Mouse (Mus musculus) gastrocnemius, postnatal 36 days (tissue): ENCODE results near the gene Steap3. TPM values are rescaled to one million over a fixed set of nuclear protein-coding genes. Genes with fewer than 3 reads are reported as not detected.

Experiments
- DNase-seq, 2 experiments: peaks; one replicate each; pipeline ENCODE4 v3.0.0; 2022
- intact Hi-C: fragments of 180-260 bp; cut with DNase I; formaldehyde crosslinking; loops from one replicate; pipeline ENCODE4 v1.15.1; 2025
- total RNA-seq, 2 experiments: library from RNA; stranded (reverse); gene quantifications; 2 replicates each; pipeline ENCODE4 v1.2.3; 2021

Gene Steap3
- total RNA-seq, 2 experiments from 2014 or later, result 17.8 to 19.2 TPM

DNA sequence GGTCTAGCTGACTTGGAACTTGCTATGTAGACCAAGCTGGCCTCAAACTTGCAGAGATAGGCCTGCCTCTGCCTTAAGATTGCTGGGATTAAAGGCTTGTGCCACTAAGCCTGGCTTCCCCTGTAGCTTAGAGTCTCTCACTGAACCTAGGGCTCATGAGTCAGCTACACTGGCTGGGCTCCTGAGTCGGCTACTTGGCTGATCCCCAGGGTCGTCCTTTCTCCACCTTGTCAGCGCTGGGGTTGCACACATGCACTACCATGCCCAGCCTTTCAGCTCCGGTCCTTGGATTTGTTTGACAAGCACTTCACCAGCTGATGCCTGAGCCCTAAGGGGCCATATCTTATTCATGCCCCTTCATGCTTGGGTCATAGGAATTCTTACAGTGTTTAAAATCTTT lies 104.5 kb downstream of the Steap3 start:
- no peak for DNase-seq
- intact Hi-C loops, result no loop called here

DNA sequence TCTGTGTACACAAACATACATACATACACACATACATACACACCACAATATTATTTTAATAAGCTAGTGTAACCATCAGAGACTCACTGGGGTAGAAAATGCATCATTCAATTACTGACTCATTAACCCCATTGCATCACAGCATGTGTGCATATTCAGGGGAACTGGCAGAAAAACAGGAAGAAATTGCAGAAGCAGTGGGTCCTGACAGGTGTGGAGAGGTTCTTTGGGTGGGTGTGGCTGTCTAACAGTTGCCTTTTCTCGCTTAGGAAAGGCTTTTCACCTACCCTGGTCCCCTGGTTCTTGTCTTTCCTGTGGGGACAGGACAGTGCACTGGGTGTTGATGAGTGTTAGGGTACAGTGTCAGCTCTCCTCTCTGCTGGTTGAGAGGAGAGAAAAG lies 109.9 kb downstream of the Steap3 start:
- intact Hi-C loops, result no loop called here
- DNase-seq, result no peak

DNA sequence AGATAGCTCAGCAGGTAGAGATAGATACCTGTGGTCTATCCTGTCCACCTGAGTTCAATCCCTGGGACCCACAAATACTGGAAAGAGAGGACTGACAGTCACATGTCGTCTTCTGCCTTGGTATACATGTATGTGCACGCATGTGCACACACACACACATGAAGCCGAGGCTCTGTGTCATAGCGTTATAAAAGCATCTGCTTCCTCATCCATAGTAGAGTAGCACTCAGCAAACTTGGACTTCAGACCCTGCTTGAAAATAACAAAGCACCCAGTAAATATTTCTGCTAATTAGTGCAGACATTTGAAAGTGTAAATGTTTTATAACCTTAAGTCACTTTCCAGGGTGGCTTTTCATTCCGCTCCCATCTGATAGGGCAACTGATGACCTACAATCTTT lies 111.0 kb downstream of the Steap3 start:
- DNase-seq, result no peak
- intact Hi-C loops, result no loop called here

DNA sequence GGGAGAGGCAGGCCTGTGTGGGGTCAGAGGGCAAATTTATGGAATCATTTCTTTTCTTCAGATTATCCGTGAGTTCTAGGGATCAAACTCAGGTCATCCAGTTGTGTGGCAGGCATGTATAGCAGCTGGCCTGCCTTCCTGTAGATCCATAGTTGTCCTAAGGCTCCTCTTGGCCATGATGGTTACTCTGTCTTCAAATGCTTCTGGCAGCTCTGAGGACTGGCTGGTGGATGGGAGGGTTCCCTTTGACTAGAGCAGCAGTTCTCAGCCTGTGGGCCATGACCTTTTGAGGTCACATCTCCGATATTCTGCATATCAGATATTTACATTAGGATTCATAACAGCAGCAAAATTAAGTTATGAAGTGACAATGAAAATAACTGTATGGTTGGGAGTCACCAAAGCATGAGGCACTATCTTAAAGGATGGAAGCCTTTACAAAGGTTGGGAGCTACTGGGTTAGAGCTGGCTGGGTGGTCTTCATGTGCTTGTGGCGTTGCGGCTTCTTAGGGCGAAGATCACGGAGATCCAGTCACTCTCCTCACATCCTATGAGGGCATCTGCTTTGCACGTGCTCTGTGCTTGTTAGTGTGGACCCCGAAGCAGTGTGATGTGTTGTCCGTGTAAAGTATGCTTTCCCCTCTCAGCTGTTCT lies 113.9 kb downstream of the Steap3 start:
- intact Hi-C loops, result loop anchor here (5.0 kb wide), 1 partner anchor 126 kb away; no protein-coding TSS in a partner anchor
- no peak for DNase-seq

GRCm38 (mm10) chr1:120155325-120155724 lies 117.2 kb downstream of the Steap3 start:
- intact Hi-C loops, result loop anchor here (5.0 kb wide), 1 partner anchor 123 kb away; no protein-coding TSS in a partner anchor
- no peak for DNase-seq

- intact Hi-C loops, result no loop called here
- no peak for DNase-seq
These were observed 118.3 kb downstream of the Steap3 start for GRCm38 (mm10) chr1:120154232-120154631.

- no peak for DNase-seq
- intact Hi-C loops, result loop anchor here (2.0 kb wide), 1 partner anchor 46 kb away; no protein-coding TSS in a partner anchor
These were observed 125.5 kb downstream of the Steap3 start for GRCm38 (mm10) chr1:120146994-120147393.

DNA sequence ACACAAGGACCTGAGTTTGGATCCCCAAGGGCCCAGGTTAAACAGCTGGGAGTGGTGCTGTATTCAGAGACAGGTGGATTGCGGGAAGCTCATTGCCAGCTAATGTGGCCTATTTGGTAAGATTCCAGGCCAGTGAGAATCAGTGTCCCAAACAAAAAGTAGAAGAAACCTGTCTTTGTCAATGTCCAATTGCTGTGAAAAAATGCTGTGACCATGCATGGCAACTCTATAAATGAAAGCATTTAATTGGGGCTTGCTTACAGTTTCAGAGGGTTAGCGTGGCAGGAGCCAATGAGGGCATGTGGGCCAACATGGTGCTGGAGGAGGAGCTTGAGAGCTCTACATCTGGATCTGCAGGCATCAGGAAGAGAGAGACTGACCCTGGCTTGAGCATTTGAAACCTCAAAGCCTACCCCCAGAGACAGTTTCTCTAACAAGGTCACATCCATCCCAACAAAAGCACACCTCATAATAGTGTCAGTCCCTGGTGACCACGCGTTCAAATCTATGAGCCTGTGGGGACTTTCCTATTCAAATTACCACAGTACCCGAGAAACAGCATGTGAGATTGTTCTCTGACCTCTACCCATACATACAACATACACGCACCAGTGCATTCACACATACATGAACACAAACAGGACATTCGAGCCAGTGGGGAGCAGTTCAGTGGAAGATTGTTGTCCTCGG lies 126.8 kb downstream of the Steap3 start:
- intact Hi-C loops, result loop anchor here (2.0 kb wide), 1 partner anchor 45 kb away; no protein-coding TSS in a partner anchor
- DNase-seq, result no peak

DNA sequence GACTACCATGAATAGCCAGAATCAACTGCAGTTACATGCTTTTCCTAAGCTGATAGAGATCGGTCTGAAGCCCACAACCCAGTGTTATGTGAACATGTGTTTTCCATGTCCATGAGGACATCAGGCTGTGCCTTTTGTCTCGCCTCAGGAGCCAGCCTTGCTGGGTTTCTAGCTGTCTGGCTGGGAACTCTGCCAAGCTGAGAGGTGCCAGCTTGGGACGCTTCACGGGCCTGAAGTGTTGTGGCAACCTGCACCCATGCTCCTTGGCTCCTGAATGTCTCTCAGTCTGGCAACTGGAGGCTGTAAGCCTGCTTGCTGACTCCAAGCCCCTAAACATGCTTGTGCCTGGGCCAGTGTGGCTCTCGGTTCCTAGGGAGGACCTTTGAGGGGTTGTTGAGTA lies 130.0 kb downstream of the Steap3 start:
- intact Hi-C loops, result no loop called here
- DNase-seq, result peak; percentile 26 to 46

Other genes with a start within 250 kb of the Steap3 start
- 10 to 100 TPM in 1 of 2 experiments, 1 to 10 TPM in 1; 8.5 to 13.7 TPM for gene Tmem37, start 198.6 kb downstream of the Steap3 start, total RNA-seq
- 100 to 1,000 TPM; 143 to 145 TPM for gene Dbi, start 151.6 kb downstream of the Steap3 start, total RNA-seq
- gene 3110009E18Rik, start 151.5 kb downstream of the Steap3 start, total RNA-seq, result 1 to 10 TPM; 3.2 to 4.8 TPM
- not detected for gene C1ql2, start 67.9 kb upstream of the Steap3 start, total RNA-seq
- under 1 TPM in 1 of 2 experiments, not detected in 1; 0.18 TPM for gene Marco, start 232.3 kb upstream of the Steap3 start, total RNA-seq